Mouse (Mus musculus): ENCODE data around the gene Ubqln3.

DNA sequence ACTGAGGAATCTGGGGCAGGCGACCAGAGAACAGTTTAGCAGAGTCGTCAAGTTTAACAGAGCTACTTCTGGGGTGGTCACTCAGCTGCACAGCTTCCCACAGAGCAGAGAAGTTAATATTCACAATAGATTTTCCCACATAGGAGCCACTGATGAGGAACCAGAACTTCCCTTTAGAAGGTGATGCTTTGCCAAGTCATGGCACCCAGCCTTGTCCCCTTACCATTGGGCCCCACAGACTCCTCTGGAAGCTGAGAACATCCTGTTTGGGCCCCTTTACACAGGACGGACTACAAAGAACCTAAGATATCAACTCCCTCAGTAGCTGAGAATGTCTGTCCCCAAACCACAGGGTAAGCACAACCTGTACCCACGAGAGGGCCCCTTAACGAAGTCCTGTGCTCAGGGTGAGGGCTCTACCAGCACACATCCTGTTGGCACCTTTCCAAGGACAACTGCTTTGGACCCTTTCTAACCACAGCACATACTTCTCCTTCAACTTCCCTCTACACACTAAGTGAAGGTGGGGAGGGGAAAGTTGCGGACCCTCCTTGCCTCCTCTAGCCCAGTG lies 26.6 kb upstream of the Ubqln3 start:
- TF ChIP-seq CTCF (IDR thresholded peaks at IDR 0.05; ENCODE audit: borderline replicate concordance, insufficient read depth, low read length) (no peak), POLR2A (IDR thresholded peaks at IDR 0.05; ENCODE audit: low read depth, low read length) (no peak)
